Mouse (Mus musculus) spleen, postnatal 14 days (tissue): ENCODE results near the gene Ndufa4.
"Not testable (repeated sequence)": the region's sequence is repeated elsewhere in the genome, so short reads cannot be mapped to it uniquely, and the experiment has no call there.

Experiments
- DNase-seq, 2 experiments: peaks; one replicate each; pipeline ENCODE4 v3.0.0; 2021 to 2022; ENCODE audit warnings: low spot score in 2 of 2

Ndufa4 gene

DNA sequence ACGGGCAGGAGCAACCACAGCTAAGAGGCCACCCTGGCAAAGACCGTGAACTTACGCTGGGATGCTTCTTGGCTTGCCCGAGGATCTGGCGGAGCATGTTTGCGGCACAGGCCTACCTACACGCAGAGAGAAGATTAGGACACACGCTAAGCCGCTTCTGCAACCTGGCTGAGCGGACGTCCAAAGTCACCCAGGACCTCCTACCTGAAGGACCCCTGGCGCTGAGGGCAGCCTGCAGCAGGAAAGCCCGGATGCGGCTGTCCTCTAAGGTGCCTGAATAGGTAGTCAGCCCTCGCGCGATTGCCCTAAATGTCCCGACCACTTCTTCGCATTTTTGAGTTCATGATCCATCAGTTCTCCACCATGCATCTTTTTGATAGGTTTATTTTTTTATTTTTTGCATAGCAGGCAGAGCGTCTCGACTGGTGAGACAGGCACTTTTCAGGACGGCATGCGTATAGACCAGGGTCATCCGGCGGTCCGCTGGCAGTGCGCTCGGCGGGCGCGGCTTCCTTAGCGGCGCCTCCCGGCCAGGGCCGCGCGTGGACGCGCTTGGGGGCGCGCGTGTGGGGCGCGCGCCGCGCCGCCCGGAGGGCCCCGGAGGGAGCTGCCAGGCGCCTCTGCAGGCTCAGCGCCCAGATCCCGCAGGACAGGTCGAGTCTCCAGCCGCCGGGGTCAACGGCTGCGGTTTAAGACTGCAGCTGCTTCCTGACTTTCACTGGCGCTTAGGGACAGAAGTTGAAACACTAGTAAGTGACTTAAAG lies at the start of gene Ndufa4, which contains the start of gene Phf14:
Ndufa4 (minus strand) TSS at position 229 of the 764 bp plus-strand sequence.
Phf14 (plus strand) TSS at position 541 of the 764 bp plus-strand sequence.
- DNase-seq, result peak; percentile 79 to 87

DNA sequence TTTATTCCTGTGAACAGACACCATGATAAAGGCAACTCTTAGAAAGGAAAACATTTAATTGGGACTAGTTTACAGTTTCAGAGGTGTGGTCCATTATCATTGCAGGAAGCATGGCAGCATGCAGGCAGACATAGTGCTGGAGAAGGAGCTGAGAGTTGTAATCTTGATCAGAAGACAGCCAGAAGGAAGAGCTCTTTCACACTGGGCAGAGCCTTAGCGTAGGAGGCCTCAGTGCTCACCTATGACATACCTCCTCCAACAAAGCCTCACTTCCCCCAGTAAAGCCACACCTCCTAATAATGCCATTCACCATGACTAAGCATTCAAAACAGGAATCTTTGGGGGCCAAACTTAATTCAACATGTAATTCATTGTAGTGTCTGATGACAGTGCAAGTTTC lies 40.8 kb upstream of the Ndufa4 start:
- no peak for DNase-seq

DNA sequence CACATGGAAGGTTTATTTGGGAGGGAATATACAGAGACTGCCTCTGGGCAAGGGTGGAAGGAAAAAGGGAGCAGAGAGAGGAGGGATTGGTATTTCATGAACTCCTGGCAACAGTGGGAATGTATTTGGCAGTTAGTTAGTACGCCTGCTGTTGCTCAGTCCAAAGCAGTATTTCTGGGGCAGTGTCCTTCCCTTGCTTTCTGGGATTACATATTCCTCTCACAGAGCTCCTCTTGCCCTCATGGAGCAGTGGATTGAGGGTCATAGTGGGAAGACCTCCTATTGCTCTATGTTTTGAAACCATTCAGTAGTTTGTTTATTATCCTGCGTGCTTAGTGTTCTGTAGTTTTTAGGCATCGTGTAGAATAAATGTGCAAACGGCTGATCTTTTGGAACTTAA lies 34.8 kb upstream of the Ndufa4 start:
- DNase-seq, result no peak

DNA sequence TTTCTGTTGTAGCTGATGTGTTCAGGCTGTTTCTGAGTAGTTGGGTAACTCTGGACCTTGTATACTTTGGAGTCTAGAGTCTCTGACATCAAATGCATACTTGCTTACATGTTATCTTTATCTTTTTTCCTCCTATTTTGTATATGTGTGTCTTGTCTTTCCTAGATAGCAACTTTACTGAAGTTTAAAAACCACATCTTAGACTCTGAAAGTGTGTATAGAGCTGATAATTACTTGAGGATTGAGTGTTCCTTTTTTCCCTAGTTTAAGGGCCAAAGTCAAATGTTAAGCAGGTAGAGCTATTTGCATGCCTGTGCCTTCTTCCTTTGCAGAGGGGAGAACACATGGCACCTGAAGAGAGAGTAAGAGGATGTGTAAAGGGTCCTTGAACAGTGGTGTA lies 33.6 kb upstream of the Ndufa4 start:
- no peak for DNase-seq

DNA sequence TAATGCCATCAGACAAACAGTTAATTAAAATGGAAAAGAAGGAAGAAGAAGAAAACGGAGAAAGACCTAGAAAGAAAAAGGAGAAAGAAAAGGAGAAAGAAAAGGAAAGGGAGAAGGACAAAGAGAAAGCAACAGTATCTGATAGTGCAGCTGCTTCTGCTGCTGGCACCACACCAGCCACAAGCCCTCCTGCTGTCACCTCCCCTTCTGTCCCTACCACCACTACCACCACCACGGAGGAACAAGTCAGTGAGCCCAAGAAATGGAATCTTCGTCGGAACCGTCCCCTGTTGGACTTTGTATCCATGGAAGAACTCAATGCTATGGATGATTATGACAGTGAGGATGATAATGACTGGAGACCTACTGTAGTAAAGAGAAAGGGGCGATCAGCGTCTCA lies 26.1 kb upstream of the Ndufa4 start:
- no peak for DNase-seq

DNA sequence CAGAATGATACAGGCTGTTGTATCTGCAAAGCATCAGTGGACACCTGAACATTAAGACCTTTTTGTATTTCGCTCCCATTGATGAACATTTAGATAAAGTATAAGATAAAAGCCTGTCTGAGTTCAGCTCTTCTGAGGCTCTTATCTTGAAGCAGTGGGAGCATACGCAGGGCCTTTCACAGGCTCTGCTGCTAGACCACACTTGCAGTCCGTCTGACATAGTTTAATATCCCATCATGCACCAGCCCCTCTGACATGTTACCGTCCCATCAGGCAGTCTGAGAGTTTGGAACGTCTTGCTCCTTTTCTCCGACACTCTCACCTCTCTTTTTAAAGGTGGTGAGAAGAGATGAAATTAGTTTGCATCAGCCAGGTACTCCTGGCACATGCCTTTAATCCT lies 20.2 kb upstream of the Ndufa4 start:
- DNase-seq, result no peak

DNA sequence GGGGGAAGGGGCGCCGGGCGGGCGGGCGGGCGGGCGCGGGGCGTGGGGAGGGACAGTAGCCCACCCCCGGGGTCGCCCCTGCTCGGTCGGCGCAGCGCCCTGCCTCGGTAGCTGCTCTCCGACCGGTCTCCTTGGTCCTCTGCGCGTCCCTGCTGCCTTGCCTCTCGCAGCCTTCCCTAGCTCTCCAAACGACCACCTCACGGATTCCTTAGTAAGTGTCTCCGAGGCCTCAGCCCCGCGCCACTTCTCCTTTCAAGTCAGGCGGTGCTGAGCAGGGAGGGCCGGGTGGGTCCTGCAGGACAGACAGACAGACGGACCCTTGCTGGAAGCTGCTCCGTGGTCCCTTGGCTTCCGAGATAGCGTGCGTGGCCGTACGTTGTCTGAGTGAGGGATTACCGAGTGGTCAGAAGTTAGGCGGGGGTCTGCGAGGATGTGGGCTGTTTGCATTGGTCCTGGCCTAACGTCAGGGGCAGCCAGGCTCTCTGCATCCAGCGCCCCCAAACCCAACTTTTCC lies 18.8 kb upstream of the Ndufa4 start:
- peak; percentile 11 to 26 for DNase-seq

DNA sequence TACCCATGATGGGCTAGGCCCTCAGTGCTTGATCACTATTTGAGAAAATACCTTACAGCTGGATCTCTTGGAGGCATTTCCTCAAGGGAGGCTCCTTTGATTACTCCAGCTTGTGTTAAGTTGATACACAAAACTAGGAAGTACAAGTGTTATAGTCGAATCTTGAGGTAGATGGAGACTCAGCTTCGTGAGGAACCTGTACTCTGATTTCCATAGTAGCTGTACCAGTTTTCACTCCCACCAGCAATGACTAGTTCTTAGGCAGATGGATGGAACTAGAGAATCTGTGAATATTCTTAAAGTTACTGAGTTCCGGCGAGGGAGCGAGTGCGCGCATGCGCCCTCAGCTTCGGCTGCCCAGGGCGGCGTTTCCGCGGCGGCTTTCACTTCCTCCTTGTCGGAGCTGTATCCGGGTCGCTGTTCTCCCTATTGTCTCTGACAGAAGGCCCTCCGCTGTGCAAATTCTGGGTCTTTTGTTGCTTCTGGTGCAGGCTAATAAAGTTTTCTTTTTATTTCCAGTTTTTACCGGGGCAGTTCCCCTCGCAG lies 18.3 kb upstream of the Ndufa4 start:
- peak; percentile 76 to 80 for DNase-seq

DNA sequence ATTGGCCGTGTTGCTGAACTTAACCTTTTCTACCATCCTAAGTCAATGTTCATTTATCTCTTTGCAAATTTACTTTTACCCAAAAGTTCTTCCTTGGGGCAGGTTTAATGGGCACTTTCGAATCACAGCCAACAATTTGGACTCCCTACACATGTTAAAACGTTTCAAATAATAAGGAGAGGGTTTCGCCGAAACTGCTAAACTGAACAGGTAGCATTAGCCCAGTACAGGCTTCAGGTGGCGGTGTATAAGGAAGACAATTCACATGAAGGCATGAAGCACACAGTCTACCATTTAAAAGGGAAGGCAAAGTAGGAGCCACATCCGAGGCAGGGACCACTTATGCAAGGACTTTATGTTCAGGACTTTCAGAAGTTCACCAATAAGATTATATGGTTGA lies 873 bp upstream of the Ndufa4 start:
- DNase-seq, result no peak

DNA sequence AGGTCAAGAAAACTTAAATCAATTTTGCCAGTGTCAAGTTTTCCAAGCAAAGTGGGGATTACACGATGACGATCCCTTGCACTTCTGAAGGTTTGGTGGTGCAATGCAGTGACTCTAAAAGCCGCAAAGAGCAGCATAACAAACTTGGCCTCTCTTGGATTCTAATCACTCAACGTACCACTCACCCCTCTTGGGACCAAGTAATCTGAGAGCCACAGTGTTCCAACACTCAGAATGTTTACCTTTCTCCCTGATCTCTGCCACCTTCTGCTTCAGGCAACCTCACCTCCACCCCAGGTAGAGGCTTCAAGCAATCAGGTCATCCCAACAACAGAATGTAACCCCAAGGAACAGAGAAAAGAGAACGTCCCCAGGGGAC lies 418 bp downstream of the Ndufa4 start:
- DNase-seq, result no peak

DNA sequence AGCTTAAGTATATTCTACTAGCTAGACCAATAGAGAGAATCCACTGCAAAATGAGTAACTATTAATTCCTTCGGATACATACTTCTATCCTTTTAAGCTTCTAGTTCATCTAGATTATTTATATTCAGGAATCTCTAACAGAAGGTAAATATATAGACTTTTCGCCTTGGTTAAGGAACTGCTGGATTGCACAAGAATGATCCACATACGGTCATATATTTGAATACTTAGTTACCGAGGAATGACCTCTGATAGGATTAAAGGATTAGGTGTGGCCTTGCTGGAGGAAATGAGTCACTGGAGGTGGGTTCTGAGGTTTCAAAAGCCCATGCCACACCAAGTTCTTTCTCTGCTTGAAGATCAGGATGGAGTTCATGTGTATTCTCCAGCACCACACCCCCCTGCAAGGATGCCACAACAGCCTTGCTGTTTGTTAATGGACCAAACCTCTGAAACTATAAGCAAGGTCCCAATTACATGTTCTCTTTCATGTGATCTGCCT lies 6.4 kb downstream of the Ndufa4 start:
- DNase-seq, result no peak

DNA sequence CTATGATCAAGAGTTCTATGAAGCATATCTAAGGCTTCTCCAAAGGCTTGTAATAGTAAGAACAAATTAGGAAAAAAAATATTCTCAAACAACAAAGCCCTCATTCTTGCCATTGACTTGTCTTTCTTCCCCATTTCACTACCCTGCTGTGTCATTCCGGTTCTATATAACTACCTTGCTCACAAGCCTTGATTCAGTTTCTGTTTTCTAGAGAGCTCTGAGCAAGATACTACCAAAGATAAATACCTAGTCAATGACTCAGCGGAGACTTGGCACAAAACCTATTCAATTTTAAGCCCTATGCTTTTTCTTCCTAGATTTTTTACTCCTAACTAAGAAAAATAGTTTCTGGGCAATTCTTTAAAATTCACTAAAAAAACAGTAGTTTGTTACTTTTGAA lies 31.9 kb downstream of the Ndufa4 start:
- DNase-seq, result not testable (repeated sequence)
